Comparison of ENCODE assay signal across 11 mouse cellular contexts in genomic region chr3:89867651-89868050, GRCm38 (mm10). TPM values are rescaled to one million over a fixed set of nuclear protein-coding genes. Genes with fewer than 3 reads are reported as not detected.
DNase-seq lines count a peak whose midpoint lies in the region; ATAC-seq lines count a peak whose summit lies in the region.
"Had no signal": no experiment of that assay in that cellular context is flagged by ENCODE, and none has a peak within 500 bp of the region (broad histone marks: within the 10 kb centered on the region; RNA-seq: fewer than 3 reads in every experiment).

No protein-coding gene starts in this region.

- 0 out of 2 replicates have a peak, but pooled peaks cover 1% of the 10 kb centered on the region for H3K9me3 ChIP-seq in liver, embryonic 13.5 days (replicated peaks)
- H3K9me3 ChIP-seq in liver, embryonic 12.5 days (replicated peaks): peaks cover under 1% of the 10 kb centered on the region; the same call in 1 of the 2 replicates
- no peaks in the 10 kb centered on the region for H3K9me3 ChIP-seq in forebrain, embryonic 14.5 days (replicated peaks; ENCODE audit: control insufficient read depth, low read length)
- H3K9me3 ChIP-seq in neural tube, embryonic 14.5 days (ENCODE audit: control insufficient read depth, low read length): no peaks in the 10 kb centered on the region

- DNase-seq in cerebellum, postnatal 10 days: peak; percentile 57 to 78
- no peak for DNase-seq in cerebellum, adult 8-10 months
- no peak for DNase-seq in liver, embryonic 13.5 days
- peak; percentile 89 for DNase-seq in forebrain, embryonic 14.5 days (ENCODE audit: low spot score)
- DNase-seq in heart, postnatal 36 days: no peak
- no peak for DNase-seq in urinary bladder, postnatal 25 days (ENCODE audit: low spot score)
- DNase-seq: heart, adult 11 months; lung, adult 2 months had no signal

- WGBS in liver, embryonic 13.5 days (ENCODE audit: insufficient replicate concordance): 81% methylated on average over 4 of the region's 4 CpGs
- 77% methylated on average over 4 of the region's 4 CpGs for WGBS in liver, embryonic 12.5 days (ENCODE audit: insufficient replicate concordance)
- 48% methylated on average over 4 of the region's 4 CpGs for WGBS in forebrain, embryonic 14.5 days
- 35% methylated on average over 3 of the region's 4 CpGs for WGBS in neural tube, embryonic 14.5 days

- no peak overlapping the region for H3K4me3 ChIP-seq in liver, embryonic 13.5 days (replicated peaks)
- no peak overlapping the region for H3K4me3 ChIP-seq in liver, embryonic 12.5 days
- no peak overlapping the region for H3K4me3 ChIP-seq in forebrain, embryonic 14.5 days (ENCODE audit: low read depth, low read length)
- H3K4me3 ChIP-seq in neural tube, embryonic 14.5 days (ENCODE audit: low read depth, low read length): no peak overlapping the region

- ATAC-seq in liver, embryonic 13.5 days (ENCODE audit: low read depth): no peak
- ATAC-seq in liver, embryonic 12.5 days: no peak
- peak; percentile 87 for ATAC-seq in forebrain, embryonic 14.5 days
- ATAC-seq in neural tube, embryonic 14.5 days (ENCODE audit: low read depth): peak; percentile 87; the same call in 1 of the 2 replicates

- H3K27ac ChIP-seq in liver, embryonic 13.5 days: 0 out of 2 replicates have a peak overlapping the region, but pooled peaks have one; percentile 19
- H3K27ac ChIP-seq in liver, embryonic 12.5 days: no peak overlapping the region
- peak overlapping the region; percentile 70; the same call in 1 of the 2 replicates for H3K27ac ChIP-seq in forebrain, embryonic 14.5 days (ENCODE audit: low read depth, low read length)
- no peak overlapping the region for H3K27ac ChIP-seq in neural tube, embryonic 14.5 days (ENCODE audit: low read depth, low read length)

- H3K9ac ChIP-seq in liver, embryonic 13.5 days: no peak overlapping the region
- no peak overlapping the region for H3K9ac ChIP-seq in liver, embryonic 12.5 days
- no peak overlapping the region for H3K9ac ChIP-seq in forebrain, embryonic 14.5 days (ENCODE audit: low read length)
- no peak overlapping the region for H3K9ac ChIP-seq in neural tube, embryonic 14.5 days (replicated peaks; ENCODE audit: low read depth, low read length)

- peaks cover 60% of the 10 kb centered on the region for H3K4me1 ChIP-seq in liver, embryonic 13.5 days (replicated peaks)
- peaks cover 56% of the 10 kb centered on the region for H3K4me1 ChIP-seq in liver, embryonic 12.5 days
- H3K4me1 ChIP-seq in forebrain, embryonic 14.5 days (ENCODE audit: control insufficient read depth, insufficient read depth, low read length): peaks cover 13% of the 10 kb centered on the region
- H3K4me1 ChIP-seq in neural tube, embryonic 14.5 days (ENCODE audit: control insufficient read depth, insufficient read depth, low read length): no peaks in the 10 kb centered on the region; the same call in 1 of the 2 replicates

- H3K4me2 ChIP-seq in liver, embryonic 13.5 days: no peak overlapping the region
- H3K4me2 ChIP-seq in liver, embryonic 12.5 days: no peak overlapping the region
- no peak overlapping the region for H3K4me2 ChIP-seq in forebrain, embryonic 14.5 days (ENCODE audit: low read length)
- no peak overlapping the region for H3K4me2 ChIP-seq in neural tube, embryonic 14.5 days (ENCODE audit: low read depth, low read length)

- intact Hi-C loops in heart, postnatal 36 days (cut with DNase I): loop anchor here (10.0 kb wide), 1 partner anchor 577 kb away; no protein-coding TSS in a partner anchor

- no peaks in the 10 kb centered on the region for H3K36me3 ChIP-seq in liver, embryonic 13.5 days
- peaks cover under 1% of the 10 kb centered on the region; the same call in 1 of the 2 replicates for H3K36me3 ChIP-seq in liver, embryonic 12.5 days
- no peaks in the 10 kb centered on the region for H3K36me3 ChIP-seq in forebrain, embryonic 14.5 days (ENCODE audit: control insufficient read depth, insufficient read depth, low read length)
- no peaks in the 10 kb centered on the region for H3K36me3 ChIP-seq in neural tube, embryonic 14.5 days (ENCODE audit: control insufficient read depth, insufficient read depth, low read length)

- no peaks in the 10 kb centered on the region for H3K27me3 ChIP-seq in liver, embryonic 13.5 days
- peaks cover 4% of the 10 kb centered on the region; the same call in 1 of the 2 replicates for H3K27me3 ChIP-seq in liver, embryonic 12.5 days (replicated peaks)
- no peaks in the 10 kb centered on the region for H3K27me3 ChIP-seq in forebrain, embryonic 14.5 days (replicated peaks; ENCODE audit: control insufficient read depth, insufficient read depth, low read length)
- H3K27me3 ChIP-seq in neural tube, embryonic 14.5 days (ENCODE audit: control insufficient read depth, insufficient read depth, low read length): no peaks in the 10 kb centered on the region

RNA-seq across cellular contexts. Expression of gene She, which starts 36.5 kb away (rescaled TPM):
- polyA plus RNA-seq in liver, embryonic 13.5 days (2015; fragmentation: Nextera tagmentation; extraction: Ambion mirVana): 1.0 and 1.1 TPM in 2 replicates
- polyA plus RNA-seq in liver, embryonic 12.5 days (2016; fragmentation: Nextera tagmentation; extraction: Ambion mirVana): 2.9 and 3.1 TPM in 2 replicates
- polyA plus RNA-seq in forebrain, embryonic 14.5 days (2014; fragmentation: Nextera tagmentation; extraction: Ambion mirVana): 0.93 and 0.95 TPM in 2 replicates
- polyA plus RNA-seq in neural tube, embryonic 14.5 days (2014; fragmentation: Nextera tagmentation; extraction: Ambion mirVana): 0.91 and 2.4 TPM in 2 replicates
- 10 to 100 TPM; 13.2 to 15.0 TPM for total RNA-seq in heart, postnatal 36 days (2021)
- total RNA-seq: hematopoietic stem cell, adult 5-6 weeks had no signal

RNA-seq across cellular contexts. Expression of gene Il6ra, which starts 45.3 kb away (rescaled TPM):
- 1.9 and 2.2 TPM in 2 replicates for polyA plus RNA-seq in liver, embryonic 13.5 days (2015; fragmentation: Nextera tagmentation; extraction: Ambion mirVana)
- polyA plus RNA-seq in liver, embryonic 12.5 days (2016; fragmentation: Nextera tagmentation; extraction: Ambion mirVana): 1.9 and 2.1 TPM in 2 replicates
- 0.37 and 0.47 TPM in 2 replicates for polyA plus RNA-seq in forebrain, embryonic 14.5 days (2014; fragmentation: Nextera tagmentation; extraction: Ambion mirVana)
- polyA plus RNA-seq in neural tube, embryonic 14.5 days (2014; fragmentation: Nextera tagmentation; extraction: Ambion mirVana): 0.36 and 0.50 TPM in 2 replicates
- 1 to 10 TPM; 4.3 to 7.5 TPM for total RNA-seq in heart, postnatal 36 days (2021)

Comparison
In these comparisons a context has a peak if more than half of its experiments do, and no peak if none do; other contexts are left out.
1. DNase-seq: peak in cerebellum, postnatal 10 days (2 of 2) and forebrain, embryonic 14.5 days (single experiment); none in cerebellum, adult 8-10 months (single experiment), liver, embryonic 13.5 days (single experiment), heart, postnatal 36 days (0 of 2) and urinary bladder, postnatal 25 days (single experiment).
2. H3K27ac ChIP-seq: peak in liver, embryonic 13.5 days (single experiment) and forebrain, embryonic 14.5 days (single experiment); none in liver, embryonic 12.5 days (single experiment) and neural tube, embryonic 14.5 days (single experiment).
3. ATAC-seq: peak in forebrain, embryonic 14.5 days (single experiment) and neural tube, embryonic 14.5 days (single experiment); none in liver, embryonic 13.5 days (single experiment) and liver, embryonic 12.5 days (single experiment).